Mouse (Mus musculus) CD4-positive, CD25-positive, alpha-beta regulatory T cell, adult 4 months (primary cell): ENCODE results near the gene Aaed1. TPM values are rescaled to one million over a fixed set of nuclear protein-coding genes. Genes with fewer than 3 reads are reported as not detected.
A peak's percentile ranks its signal among the peaks of the same experiment; 100 is the strongest.

ENCODE experiments used
- ATAC-seq: one replicate; pipeline ENCODE4 v1.8.0; 2017
- polyA plus RNA-seq, 2 experiments: library from polyadenylated mRNA; unstranded; fragments of 100-300 nt; shearing (Covaris generic); gene quantifications; one replicate each; pipeline ENCODE4 v1.2.1; 2017

Aaed1 gene
- polyA plus RNA-seq, 2 experiments from 2014 or later: 9.9 to 13.1 TPM

GRCm38 (mm10) chr13:64248775-64249524, 63.6 kb downstream of the Aaed1 start:
- peak; percentile 87 for ATAC-seq

GRCm38 (mm10) chr13:64248161-64248774, 64.2 kb downstream of the Aaed1 start:
- peak; percentile 87 for ATAC-seq

GRCm38 (mm10) chr13:64246106-64246505, 66.4 kb downstream of the Aaed1 start:
- ATAC-seq: no peak

GRCm38 (mm10) chr13:64244685-64245261, 67.7 kb downstream of the Aaed1 start:
- ATAC-seq: no peak

- ATAC-seq: no peak
Observed at GRCm38 (mm10) chr13:64242721-64243120, 69.8 kb downstream of the Aaed1 start.

- ATAC-seq: peak; percentile 66
Observed at GRCm38 (mm10) chr13:64240626-64241025, 71.9 kb downstream of the Aaed1 start.

GRCm38 (mm10) chr13:64237681-64238157, 74.8 kb downstream of the Aaed1 start:
- no peak for ATAC-seq

- no peak for ATAC-seq
Observed at GRCm38 (mm10) chr13:64237000-64237680, 75.4 kb downstream of the Aaed1 start.

- ATAC-seq: no peak
Observed at GRCm38 (mm10) chr13:64235777-64236176, 76.7 kb downstream of the Aaed1 start.

- ATAC-seq: no peak
Observed at GRCm38 (mm10) chr13:64235062-64235715, 77.3 kb downstream of the Aaed1 start.

- ATAC-seq: no peak
Observed at GRCm38 (mm10) chr13:64233139-64233538, 79.4 kb downstream of the Aaed1 start.

- ATAC-seq: no peak
Observed at GRCm38 (mm10) chr13:64226725-64227124, 85.8 kb downstream of the Aaed1 start.

- ATAC-seq: no peak
Observed at GRCm38 (mm10) chr13:64225738-64226137, 86.8 kb downstream of the Aaed1 start.

Other genes starting within 250 kb of the Aaed1 start
- not detected for gene Hsd17b3, start 223.5 kb downstream of the Aaed1 start, polyA plus RNA-seq
- gene Slc35d2, start 183.3 kb downstream of the Aaed1 start, polyA plus RNA-seq: 10 to 100 TPM; 48.4 to 49.7 TPM
- 1 to 10 TPM; 7.8 to 8.7 TPM for gene Zfp367, start 159.5 kb downstream of the Aaed1 start, polyA plus RNA-seq
- gene Habp4, start 150.9 kb downstream of the Aaed1 start, polyA plus RNA-seq: 1 to 10 TPM; 2.8 to 4.0 TPM
- gene Cdc14b, start 37.4 kb downstream of the Aaed1 start, polyA plus RNA-seq: 10 to 100 TPM; 10.7 to 11.6 TPM
- 1 to 10 TPM; 5.3 to 7.2 TPM for gene Ctsl, start 58.2 kb upstream of the Aaed1 start, polyA plus RNA-seq
- gene Cdk20, start 119.6 kb upstream of the Aaed1 start, polyA plus RNA-seq: 1 to 10 TPM; 4.1 to 6.8 TPM
- not detected for gene Fam240b, start 185.1 kb upstream of the Aaed1 start, polyA plus RNA-seq